Mouse (Mus musculus) kidney, embryonic 15.5 days (tissue): ENCODE results near the gene H2afx. TPM values are rescaled to one million over a fixed set of nuclear protein-coding genes. Genes with fewer than 3 reads are reported as not detected.
"Not testable (repeated sequence)": the region's sequence is repeated elsewhere in the genome, so short reads cannot be mapped to it uniquely, and the experiment has no call there.

Source experiments
- ATAC-seq: fragments of 200-750 bp; cut with Nextera tagmentation; replicated peaks from 2 replicates; pipeline ENCODE4 v1.8.0; 2017; ENCODE audit warnings: moderate TSS enrichment; ENCODE audit not compliant: low FRiP score
- H3K27ac ChIP-seq: fragments of 300-500 bp; sonication (generic); 2 replicates; pipeline ENCODE4 v1.5.1; 2015; ENCODE audit warnings: mild to moderate bottlenecking, inconsistent platforms
- H3K27me3 ChIP-seq: fragments of 300-500 bp; sonication (generic); 2 replicates; pipeline ENCODE4 v1.6.1; 2015; ENCODE audit warnings: inconsistent platforms
- H3K36me3 ChIP-seq: fragments of 300-500 bp; sonication (generic); 2 replicates; pipeline ENCODE4 v1.6.1; 2015; ENCODE audit warnings: inconsistent platforms
- H3K4me1 ChIP-seq: fragments of 300-500 bp; sonication (generic); 2 replicates; pipeline ENCODE4 v1.6.1; 2015; ENCODE audit warnings: inconsistent platforms
- H3K4me2 ChIP-seq: fragments of 300-500 bp; sonication (generic); 2 replicates; pipeline ENCODE4 v1.6.1; 2015; ENCODE audit warnings: moderate library complexity, mild to moderate bottlenecking, inconsistent platforms
- H3K4me3 ChIP-seq: fragments of 300-500 bp; sonication (generic); replicated peaks from 2 replicates; pipeline ENCODE4 v1.5.1; 2015; ENCODE audit warnings: mild to moderate bottlenecking, inconsistent platforms
- H3K9ac ChIP-seq: fragments of 300-500 bp; sonication (generic); 2 replicates; pipeline ENCODE4 v1.6.1; 2015; ENCODE audit warnings: mild to moderate bottlenecking, inconsistent platforms
- H3K9me3 ChIP-seq: fragments of 300-500 bp; sonication (generic); replicated peaks from 2 replicates; pipeline ENCODE4 v1.6.1; 2016; ENCODE audit warnings: inconsistent platforms
- WGBS: fragments of 180-500 bp; shearing (Covaris S2); methylation state at CpG from one replicate; pipeline ENCODE4 v1.1.7; 2015; ENCODE audit warnings: mixed read lengths; 5-methylcytosine and 5-hydroxymethylcytosine counted together
- polyA plus RNA-seq: library from polyadenylated mRNA; unstranded; fragments of >200 nt; fragmentation: Nextera tagmentation; extraction: Ambion mirVana; gene quantifications from 2 replicates; pipeline ENCODE4 v1.2.1, GENCODE M21; 2015

Gene H2afx
- polyA plus RNA-seq, 1 experiment from 2014 or later = 426 TPM

DNA sequence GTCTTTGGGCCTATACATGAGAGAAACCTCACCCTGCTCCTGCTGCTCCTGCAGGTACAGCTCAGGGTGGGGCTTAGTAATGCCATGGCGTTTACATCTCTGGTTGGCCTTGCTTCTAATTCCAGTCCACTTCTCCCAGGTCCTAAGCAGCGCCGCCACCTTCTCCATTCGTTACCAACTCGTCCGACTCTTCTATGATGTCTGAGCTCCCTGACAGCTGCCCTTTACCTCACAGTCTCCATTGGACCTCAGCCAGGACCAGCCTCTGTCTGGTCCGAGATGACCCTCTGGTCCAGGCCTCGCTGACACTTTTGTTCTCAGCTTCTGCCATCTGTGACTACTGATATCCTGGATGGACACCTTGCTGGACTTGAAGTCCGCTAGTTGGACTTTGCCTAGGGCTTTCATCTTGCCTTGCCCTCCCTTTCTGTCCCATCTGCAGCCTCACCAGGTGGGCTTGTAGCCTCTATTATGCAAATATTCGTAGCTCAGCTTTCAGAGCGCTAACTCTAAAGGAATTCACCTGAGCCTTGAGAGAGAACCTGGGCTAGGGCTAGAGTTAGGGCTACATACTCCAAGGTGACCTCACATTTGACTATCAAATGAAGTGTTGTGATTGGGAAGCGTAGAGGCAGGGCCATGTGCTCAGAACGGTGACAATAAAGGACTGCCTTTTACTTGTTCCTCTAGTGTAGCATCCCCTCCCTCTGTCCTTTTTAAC is 1.4 kb upstream of the H2afx start:
- Histone ChIP-seq H3K9ac (no peak overlapping the region), H3K9me3 (no peaks in the 10 kb centered on the region), H3K4me2 (no peak overlapping the region), H3K4me1 (peaks cover 23% of the 10 kb centered on the region), H3K27me3 (no peaks in the 10 kb centered on the region), H3K27ac (peak overlapping the region; percentile 78), H3K4me3 (peak overlapping the region; percentile 94; the same call in 1 of the 2 replicates), H3K36me3 (peaks cover 72% of the 10 kb centered on the region)
- 96% methylated on average over 13 of the region's 13 CpGs for WGBS
- ATAC-seq = no peak

DNA sequence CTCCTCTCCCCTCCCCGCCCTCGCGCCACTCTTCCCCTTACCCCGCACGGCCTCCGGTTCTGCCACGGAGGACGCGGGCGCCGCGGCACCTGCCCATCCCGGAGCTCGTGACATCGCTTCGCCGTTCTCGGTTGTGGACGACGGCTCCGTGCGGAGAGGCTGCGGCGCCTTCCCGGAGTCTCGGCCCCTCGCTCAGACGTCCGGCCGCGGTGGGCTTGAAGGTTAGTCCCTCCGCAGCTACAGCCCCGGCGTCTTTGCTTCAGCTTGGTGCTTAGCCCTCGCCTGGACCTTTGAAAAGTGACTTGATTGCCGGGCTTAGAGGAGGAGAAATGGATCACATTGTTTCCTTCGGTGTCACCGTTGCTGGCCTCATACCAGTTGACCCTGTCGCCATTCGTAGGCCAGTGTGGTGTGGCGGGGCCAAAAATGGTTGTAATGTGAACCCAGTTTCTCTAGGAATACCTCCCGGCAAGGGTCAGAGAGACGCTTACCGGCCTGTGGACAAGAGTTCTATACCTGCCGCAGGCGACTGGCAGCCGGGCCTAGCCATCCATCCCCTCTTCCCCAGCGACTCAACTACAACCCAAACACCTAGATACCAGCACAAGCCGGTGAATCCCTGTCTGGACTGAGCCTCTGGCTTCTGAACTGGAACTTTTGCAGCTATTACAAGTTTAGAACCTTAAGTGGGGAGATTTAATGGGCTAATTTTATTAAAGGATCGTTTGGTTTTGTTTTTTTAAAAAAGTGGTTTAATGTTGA is 1.0 kb downstream of the H2afx start:
- H3K9ac ChIP-seq = peak overlapping the region; percentile 93
- H3K36me3 ChIP-seq = peaks cover 71% of the 10 kb centered on the region
- peaks cover 22% of the 10 kb centered on the region for H3K4me1 ChIP-seq
- no peaks in the 10 kb centered on the region for H3K27me3 ChIP-seq
- ATAC-seq = peak; percentile 19
- peak overlapping the region; percentile 71 for H3K4me2 ChIP-seq
- no peaks in the 10 kb centered on the region for H3K9me3 ChIP-seq
- H3K4me3 ChIP-seq = peak overlapping the region; percentile 94
- WGBS = under 1% methylated on average over 50 of the region's 50 CpGs
- H3K27ac ChIP-seq = peak overlapping the region; percentile 98

GRCm38 (mm10) chr9:44336093-44336406 is 1.6 kb downstream of the H2afx start:
- ATAC-seq = no peak
- under 1% methylated on average over 5 of the region's 5 CpGs for WGBS
- Histone ChIP-seq H3K27me3 (no peaks in the 10 kb centered on the region), H3K9me3 (no peaks in the 10 kb centered on the region), H3K9ac (peak overlapping the region; percentile 93), H3K4me3 (peak overlapping the region; percentile 94), H3K4me1 (peaks cover 22% of the 10 kb centered on the region), H3K27ac (peak overlapping the region; percentile 98), H3K36me3 (peaks cover 71% of the 10 kb centered on the region), H3K4me2 (peak overlapping the region; percentile 71)

DNA sequence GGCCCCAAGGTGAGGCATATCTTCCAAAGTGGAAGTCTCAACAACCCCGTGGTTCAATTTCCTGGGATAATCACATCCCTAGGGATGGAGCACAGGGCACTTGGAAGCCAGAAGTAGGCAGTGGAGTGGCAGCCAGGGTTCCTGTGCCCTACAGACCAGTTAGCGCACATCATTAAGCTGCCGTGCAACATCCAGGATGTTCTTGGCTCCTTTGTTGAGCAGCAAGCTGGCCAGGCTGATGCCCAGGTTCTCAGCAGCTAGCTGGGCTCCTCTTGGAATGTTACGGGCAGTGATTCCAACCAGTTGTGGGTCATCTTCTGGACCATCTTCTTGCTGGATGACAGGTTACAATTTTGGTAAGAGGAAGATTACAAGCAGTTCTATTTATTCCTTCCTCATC is 2.0 kb downstream of the H2afx start:
- Histone ChIP-seq H3K36me3 (peaks cover 69% of the 10 kb centered on the region), H3K4me1 (peaks cover 22% of the 10 kb centered on the region), H3K27ac (peak overlapping the region; percentile 66; the same call in 1 of the 2 replicates), H3K4me3 (peak overlapping the region; percentile 94), H3K9ac (peak overlapping the region; percentile 93), H3K4me2 (peak overlapping the region; percentile 71)
- ATAC-seq, H3K9me3 ChIP-seq, H3K27me3 ChIP-seq: not testable (repeated sequence)
- 34% methylated on average over 4 of the region's 4 CpGs for WGBS

DNA sequence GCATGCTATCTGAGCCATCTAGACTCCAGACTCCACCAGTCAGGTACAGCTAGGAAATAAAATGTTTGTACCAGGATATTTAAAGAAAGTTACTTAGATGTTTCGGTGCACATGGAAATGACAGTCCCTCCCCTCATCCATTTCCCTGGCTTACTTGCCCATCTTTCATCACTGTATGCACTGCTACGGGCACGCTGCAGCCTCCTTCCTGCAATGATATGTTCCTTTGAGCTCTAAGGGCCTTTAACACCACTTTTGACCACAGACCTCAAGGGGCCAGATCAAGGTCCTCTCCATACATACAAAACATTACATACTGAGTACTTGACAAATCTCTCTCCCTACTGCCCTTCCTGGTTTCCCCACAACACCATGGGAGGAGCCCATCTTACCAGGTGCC is 2.5 kb downstream of the H2afx start:
- no peak for ATAC-seq
- H3K9me3 ChIP-seq = no peaks in the 10 kb centered on the region
- peaks cover 67% of the 10 kb centered on the region for H3K36me3 ChIP-seq
- WGBS = 72% methylated on average over 3 of the region's 3 CpGs
- peak overlapping the region; percentile 94 for H3K4me3 ChIP-seq
- H3K4me2 ChIP-seq = peak overlapping the region; percentile 71
- peak overlapping the region; percentile 66 for H3K27ac ChIP-seq
- peaks cover 23% of the 10 kb centered on the region for H3K4me1 ChIP-seq
- H3K27me3 ChIP-seq = no peaks in the 10 kb centered on the region
- H3K9ac ChIP-seq = peak overlapping the region; percentile 93

DNA sequence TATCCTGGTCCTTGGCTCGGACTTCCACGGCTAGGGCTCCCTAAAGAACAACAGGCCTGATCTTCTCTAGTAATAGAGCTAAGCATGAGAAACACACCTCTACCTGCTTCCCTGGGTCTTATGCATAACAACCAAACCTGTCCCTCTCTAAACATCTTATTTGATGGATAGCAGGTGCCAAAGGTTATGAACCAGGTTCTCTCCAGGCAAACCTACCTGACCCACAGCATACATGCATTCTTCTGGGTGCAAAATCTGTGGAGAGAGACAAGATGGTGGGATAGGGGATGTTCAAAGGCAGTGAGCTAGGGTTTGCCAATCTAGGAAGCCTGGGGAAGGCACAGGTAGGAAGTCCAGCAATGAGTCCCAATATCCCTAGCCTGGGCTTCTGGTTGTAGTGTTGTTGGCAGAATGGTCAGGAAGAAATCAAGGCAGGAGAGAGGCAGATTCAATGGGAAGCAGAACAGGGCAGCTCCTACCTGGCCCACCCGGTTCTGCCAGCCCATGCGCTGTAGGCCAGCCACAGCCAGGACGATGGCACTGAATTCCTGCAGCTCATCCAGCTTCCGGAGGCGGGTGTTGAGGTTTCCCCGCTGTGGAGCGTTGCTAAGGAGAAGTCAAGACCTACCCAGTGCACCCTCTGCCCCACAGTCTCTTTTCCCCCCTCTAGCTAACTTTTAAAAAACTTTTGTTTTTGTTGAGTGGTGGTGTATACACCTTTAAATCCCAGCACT is 3.1 kb downstream of the H2afx start:
- Histone ChIP-seq H3K27me3 (no peaks in the 10 kb centered on the region), H3K27ac (peak overlapping the region; percentile 66), H3K36me3 (peaks cover 62% of the 10 kb centered on the region), H3K4me3 (peak overlapping the region; percentile 94), H3K4me1 (peaks cover 29% of the 10 kb centered on the region), H3K9me3 (no peaks in the 10 kb centered on the region), H3K9ac (peak overlapping the region; percentile 93; the same call in 1 of the 2 replicates), H3K4me2 (peak overlapping the region; percentile 71)
- WGBS = 60% methylated on average over 9 of the region's 9 CpGs
- no peak for ATAC-seq

DNA sequence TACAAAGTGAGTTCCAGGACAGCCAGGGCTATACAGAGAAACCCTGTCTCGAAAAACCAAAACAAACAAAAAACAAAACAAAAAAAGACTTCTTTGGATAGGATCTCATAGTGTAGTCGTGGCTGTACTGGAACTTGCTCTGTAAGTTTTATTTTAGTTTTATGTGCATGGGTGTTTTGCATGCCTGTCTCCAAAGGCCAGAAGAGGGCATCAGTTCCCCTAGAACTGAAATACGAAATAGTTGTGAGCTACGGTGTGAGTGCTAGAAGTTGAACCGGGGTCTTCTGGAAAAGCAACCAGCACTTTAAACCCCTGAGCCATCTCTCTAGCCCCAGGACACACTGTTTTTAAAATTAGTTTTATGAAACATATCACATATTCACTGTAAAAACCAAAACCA is 4.1 kb downstream of the H2afx start:
- Histone ChIP-seq H3K4me1 (peaks cover 37% of the 10 kb centered on the region), H3K4me2 (0 out of 2 replicates have a peak overlapping the region, but pooled peaks have one; percentile 0), H3K27me3 (no peaks in the 10 kb centered on the region), H3K9ac (no peak overlapping the region), H3K27ac (0 out of 2 replicates have a peak overlapping the region, but pooled peaks have one; percentile 27), H3K4me3 (no peak overlapping the region), H3K9me3 (no peaks in the 10 kb centered on the region), H3K36me3 (peaks cover 52% of the 10 kb centered on the region)
- WGBS = 86% methylated on average over 5 of the region's 5 CpGs
- no peak for ATAC-seq

GRCm38 (mm10) chr9:44341487-44341886 is 7.0 kb downstream of the H2afx start:
- Histone ChIP-seq H3K27me3 (no peaks in the 10 kb centered on the region), H3K9ac (no peak overlapping the region), H3K9me3 (no peaks in the 10 kb centered on the region), H3K4me1 (peaks cover 33% of the 10 kb centered on the region), H3K4me3 (0 out of 2 replicates have a peak overlapping the region, but pooled peaks have one; percentile 6), H3K27ac (0 out of 2 replicates have a peak overlapping the region, but pooled peaks have one; percentile 15), H3K36me3 (peaks cover 49% of the 10 kb centered on the region), H3K4me2 (no peak overlapping the region)
- 91% methylated on average over 5 of the region's 5 CpGs for WGBS
- ATAC-seq = no peak

DNA sequence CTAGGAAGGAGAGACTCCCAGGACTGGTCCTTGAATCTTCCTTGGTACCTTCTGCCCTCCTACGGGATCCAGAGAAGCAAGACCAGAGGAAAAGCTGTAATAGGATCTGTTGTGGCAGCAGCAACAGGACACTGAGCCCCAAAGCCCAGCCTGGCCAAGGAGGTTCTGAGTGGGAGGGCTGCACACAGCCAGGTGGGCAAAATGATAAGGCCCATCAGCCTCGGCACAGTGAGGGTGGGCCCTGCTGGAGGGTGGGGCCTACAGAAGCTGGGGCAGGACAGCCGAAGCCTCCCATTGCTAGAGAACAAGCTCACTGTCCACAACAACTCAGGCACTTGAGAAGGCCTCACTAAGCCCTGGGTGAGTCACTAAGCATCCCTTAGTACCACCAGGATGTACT is 7.7 kb downstream of the H2afx start:
- H3K4me3 ChIP-seq = peak overlapping the region; percentile 95
- no peak overlapping the region; the same call in 1 of the 2 replicates for H3K27ac ChIP-seq
- H3K9ac ChIP-seq = no peak overlapping the region
- H3K4me1 ChIP-seq = peaks cover 26% of the 10 kb centered on the region
- WGBS = 59% methylated on average over 3 of the region's 3 CpGs
- ATAC-seq = 0 out of 2 replicates have a peak, but pooled peaks have one; percentile 13
- no peaks in the 10 kb centered on the region for H3K27me3 ChIP-seq
- peaks cover 49% of the 10 kb centered on the region for H3K36me3 ChIP-seq
- H3K9me3 ChIP-seq = no peaks in the 10 kb centered on the region
- no peak overlapping the region; the same call in 1 of the 2 replicates for H3K4me2 ChIP-seq

GRCm38 (mm10) chr9:44342605-44343004 is 8.1 kb downstream of the H2afx start:
- H3K27ac ChIP-seq = peak overlapping the region; percentile 100
- peak overlapping the region; percentile 95 for H3K4me3 ChIP-seq
- peaks cover 22% of the 10 kb centered on the region for H3K4me1 ChIP-seq
- no peaks in the 10 kb centered on the region for H3K9me3 ChIP-seq
- ATAC-seq = no peak
- H3K4me2 ChIP-seq = peak overlapping the region; percentile 77
- no peaks in the 10 kb centered on the region for H3K27me3 ChIP-seq
- H3K9ac ChIP-seq = peak overlapping the region; percentile 91
- H3K36me3 ChIP-seq = peaks cover 49% of the 10 kb centered on the region
- 89% methylated on average over 1 of the region's 1 CpGs for WGBS

DNA sequence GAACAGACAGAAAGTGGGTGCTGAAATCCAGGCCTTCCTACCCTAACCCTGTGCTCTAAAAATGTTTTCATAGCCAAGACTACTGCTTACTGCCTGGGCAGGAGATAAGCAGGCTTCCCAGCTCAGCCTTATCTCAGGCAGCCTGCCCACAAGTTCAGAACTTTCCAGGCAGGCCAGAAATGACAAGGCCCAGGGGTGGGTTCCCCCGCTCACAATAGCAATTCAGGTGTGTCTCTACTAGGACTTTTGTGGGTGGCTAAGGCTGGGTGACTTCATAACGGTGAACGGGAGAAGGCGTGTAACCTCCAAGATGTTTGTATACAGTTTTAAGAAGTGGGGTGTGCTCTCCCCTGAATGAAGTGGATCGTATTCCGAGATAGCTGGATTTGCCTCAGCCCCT is 8.8 kb downstream of the H2afx start:
- peak overlapping the region; percentile 100 for H3K27ac ChIP-seq
- H3K9ac ChIP-seq = peak overlapping the region; percentile 91
- WGBS = 10% methylated on average over 6 of the region's 6 CpGs
- H3K4me3 ChIP-seq = peak overlapping the region; percentile 95
- H3K9me3 ChIP-seq = no peaks in the 10 kb centered on the region
- ATAC-seq = peak; percentile 41; the same call in 1 of the 2 replicates
- no peaks in the 10 kb centered on the region for H3K27me3 ChIP-seq
- peaks cover 50% of the 10 kb centered on the region for H3K36me3 ChIP-seq
- peaks cover 18% of the 10 kb centered on the region for H3K4me1 ChIP-seq
- H3K4me2 ChIP-seq = peak overlapping the region; percentile 77
